Mouse (Mus musculus) ovary, adult 18-20 months (tissue): ENCODE data around the gene Plcd1.

Experiments
- DNase-seq: peaks from one replicate; pipeline ENCODE4 v3.0.0; 2022; ENCODE audit warnings: low spot score, mixed read lengths

Gene Plcd1

DNA sequence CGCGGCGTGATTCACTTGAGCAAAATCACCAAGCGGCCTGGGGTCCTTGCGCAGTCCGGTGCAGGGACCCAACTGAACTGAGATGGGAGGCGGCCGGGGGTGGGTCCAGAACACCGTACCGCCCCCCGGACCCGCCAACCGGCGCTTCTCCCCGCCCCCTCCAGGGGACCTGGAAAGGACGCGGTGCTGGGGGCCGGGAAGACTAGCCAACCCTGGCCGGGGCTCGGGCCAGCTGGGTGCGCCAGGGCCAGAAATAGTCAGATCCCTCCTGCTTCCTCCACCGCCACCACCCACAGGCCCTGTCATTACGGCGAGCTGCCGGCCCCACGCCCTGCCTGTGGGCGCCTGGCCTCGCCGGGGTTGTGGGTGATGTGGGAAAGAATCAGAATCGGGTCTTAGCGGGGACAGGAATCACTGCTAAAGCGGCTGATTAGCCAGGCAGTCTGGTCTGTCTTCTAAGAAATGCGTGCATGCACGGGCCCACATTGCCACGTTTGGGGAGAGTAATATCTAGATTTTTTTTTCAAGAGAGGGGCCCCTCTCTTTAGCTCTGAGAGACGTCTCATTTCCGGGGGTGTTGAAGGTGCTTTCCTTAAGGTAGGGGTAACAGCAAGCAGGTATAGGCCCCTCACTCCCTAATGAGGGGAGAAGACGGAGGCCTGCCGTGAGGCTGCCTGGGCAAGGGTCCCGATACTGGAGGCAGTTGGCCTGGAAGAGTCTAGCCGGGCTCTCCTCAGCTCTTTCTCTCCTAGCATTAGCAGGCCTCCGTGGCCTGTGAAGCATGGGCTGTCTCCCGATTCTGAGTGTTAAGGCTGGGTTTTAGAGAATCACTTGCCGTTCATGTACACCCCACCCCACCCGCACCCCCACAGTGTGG lies at the start of gene Plcd1:
Gene Plcd1, minus strand, starts transcription at position 84 of the 877 bp plus-strand sequence.
- DNase-seq: peak; percentile 84

DNA sequence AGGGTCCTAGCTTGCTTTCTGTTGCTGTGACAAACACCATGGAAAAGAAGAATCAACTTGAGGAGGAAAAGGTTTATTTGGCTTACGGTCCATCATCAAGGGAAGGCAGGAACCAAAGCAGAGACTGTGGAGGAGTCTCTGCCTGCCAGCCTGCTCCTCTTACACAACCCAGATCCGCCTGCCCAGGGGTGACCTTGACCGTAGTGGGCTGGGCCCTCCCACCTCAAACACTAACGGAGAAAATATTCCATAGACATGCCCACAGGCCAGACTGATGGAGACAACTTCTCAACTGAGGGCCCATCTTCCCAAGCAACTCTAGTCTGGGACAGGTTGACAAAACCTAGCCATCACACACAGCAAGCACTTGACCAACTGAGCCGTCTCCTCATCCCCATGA lies 48.8 kb upstream of the Plcd1 start:
- no peak for DNase-seq

DNA sequence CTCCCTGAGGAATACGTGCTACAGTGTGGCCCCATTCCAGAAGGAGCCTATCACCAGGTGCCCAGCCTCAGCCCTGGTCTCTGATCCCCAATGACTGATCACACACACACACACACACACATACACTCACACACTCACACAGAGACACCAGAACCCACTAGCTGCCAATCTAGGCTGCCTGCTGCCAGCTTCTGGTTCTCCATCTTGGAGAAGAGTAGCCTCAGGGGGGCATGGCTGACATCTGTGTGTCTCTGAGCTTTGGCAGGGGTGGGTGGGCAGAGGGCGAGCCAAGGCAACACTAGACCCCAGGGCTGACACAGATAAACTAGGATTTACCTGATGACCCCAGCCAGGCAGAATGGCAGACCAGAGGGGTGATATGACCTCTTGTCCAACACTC lies 45.5 kb upstream of the Plcd1 start:
- DNase-seq: no peak

DNA sequence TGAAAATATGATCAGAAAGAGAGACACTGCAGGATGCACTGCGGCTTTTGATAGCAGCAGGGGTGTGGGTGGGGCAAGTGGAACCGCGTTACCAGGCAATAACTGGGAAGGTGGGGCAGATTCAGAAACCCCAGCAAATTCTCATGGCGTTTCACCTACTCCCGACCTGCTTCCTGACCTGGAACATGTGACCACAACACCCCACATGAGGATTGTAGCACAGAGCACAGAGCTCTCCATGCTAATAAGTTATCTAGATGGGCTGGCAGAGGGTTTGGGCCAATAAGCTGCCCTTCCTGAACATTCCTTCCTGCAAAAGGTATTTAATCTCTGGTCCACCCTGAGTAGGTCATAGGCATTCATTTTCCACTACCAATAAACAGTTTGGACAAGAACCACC lies 37.4 kb upstream of the Plcd1 start:
- no peak for DNase-seq

DNA sequence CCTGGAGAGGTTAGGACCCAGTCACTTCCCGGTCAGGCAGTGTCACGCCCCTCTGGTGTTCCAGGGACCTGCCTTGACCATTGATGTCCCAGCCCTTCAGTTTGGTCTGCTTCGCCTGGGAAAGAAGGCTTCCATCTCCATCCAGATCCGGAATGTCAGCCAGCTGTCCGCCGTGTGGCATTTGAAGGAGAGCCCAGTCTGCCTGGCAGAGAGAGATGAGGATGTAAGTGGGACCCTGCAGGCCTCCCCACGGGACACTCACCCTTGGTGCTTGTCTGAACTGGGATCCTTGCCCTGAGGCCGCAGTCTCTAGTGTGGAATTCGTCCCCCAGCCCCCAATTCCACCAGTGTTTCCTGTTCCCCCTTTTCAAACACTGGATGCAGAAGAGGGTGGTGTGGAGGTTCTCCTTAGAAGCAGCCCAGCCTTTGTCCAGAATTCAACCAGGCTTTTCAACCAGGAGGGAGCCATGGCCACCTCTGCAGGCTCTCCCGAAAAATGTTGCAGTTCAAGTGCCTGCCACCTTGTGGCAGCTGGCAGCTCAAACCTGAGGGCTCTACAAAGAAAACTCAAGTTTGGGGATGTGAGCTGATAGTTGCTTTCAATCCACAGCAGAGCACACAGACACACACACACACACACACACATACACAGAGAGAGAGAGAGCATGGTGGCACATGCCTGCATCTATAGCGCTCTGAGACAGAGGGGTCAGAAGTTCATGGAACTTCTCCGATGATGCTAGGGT lies 35.3 kb upstream of the Plcd1 start:
- no peak for DNase-seq

DNA sequence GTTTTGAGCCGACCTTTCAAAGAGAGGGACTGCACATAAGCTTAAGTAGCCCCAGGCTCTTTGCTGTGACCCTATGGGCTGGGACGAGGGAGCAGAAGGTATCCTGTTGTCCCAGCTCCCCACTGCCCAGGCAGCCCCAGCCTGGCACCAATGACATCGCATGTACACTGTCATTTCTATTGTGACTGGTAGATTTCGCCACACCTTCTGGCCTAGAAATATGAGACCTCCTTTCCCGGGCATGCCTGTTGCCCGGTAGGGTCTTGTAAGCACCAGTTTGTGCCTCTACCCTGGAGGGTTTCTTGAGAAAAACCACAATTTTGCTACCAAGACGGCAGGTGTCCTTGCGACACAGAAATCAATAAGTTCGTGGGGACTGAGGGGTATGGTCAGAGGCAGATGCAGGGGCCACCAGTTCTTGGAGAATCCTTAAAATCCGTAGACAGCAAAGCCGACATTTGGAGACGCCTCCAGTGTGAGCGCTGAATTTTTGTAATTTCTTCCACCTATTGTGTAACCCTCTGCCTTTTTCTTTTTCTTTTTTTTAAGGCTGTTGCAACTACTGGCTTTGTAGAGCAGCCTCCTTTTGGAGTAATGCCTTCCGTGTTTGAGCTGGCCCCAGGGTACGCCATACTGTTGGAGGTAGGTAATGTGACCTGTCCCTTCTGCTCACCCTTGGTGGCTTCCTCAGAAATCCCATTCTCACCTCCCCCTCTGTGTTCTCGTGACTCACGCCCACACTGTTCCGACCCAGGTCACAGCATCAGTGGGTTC lies 29.5 kb upstream of the Plcd1 start:
- DNase-seq: no peak

DNA sequence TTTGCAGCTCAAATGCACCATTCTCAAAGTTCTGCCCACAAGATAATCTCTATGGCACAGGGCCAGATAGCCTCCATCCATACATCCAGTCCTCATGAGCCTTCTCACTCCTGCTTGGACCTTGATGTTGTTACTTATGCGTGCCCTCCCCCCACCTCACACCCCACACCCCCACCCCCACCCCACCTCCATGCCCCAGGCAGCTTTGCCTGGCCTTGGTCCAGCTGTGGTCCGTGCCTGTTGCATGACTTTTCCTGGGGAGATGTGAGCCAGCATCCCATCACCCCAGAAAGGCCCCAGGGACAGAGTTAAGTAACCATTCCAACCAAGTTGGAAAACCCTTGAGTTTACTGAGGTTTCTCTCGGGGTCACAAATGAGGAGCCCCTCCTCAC lies 26.9 kb upstream of the Plcd1 start:
- DNase-seq: no peak

DNA sequence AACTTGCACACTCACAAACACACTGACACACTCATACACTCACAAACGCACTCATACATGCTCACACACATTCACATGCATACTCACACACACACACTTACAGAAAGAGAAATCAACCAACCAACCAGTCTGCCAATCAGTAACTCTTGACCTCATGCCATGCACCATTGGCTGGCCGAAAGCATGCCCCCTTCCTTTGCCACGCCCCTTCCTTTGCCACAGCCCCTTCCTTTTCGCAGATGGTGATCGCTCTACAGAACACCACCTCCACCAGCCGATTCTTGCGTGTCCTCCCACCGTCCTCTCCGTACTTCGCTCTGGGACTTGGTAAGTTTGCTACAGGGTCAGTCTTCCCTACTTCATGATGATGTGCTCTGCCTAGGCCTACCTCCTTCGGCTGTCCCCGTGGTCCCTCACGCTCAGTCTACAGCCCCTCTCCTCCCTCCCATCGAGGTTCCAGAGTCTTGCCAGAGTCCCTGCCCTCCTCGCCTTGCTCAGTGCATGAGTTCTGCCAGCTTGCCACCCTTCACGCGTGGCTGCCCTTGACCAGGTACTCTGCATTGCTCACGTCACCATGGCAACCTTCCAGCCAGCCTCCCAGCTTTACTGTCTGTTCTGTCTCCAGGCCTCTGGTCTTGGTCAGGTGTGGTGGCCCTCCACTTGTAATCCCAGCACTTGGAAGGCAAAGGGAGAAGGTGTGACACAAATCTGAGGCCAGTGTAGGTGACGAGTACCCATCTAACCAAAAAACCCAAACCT lies 26.3 kb upstream of the Plcd1 start:
- no peak for DNase-seq

DNA sequence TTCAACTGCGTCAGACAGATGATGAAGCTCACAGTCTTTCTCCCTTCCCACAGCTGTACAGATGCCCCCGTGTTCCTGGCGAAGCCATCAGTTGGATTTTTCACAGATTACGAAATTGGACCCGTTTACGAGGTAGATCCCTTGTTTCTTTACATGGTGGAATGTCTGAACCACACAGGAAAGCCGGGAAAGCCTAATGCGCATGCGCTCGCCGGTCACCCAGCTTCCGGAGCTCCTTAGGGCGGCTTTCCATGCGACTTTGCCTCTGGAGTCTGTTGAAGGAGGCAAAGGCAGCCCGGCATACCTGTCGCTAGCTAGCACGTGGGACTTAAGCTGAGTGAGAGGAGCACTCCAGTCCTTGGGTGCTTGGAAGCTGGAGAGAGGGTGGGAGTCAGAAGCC lies 21.6 kb upstream of the Plcd1 start:
- no peak for DNase-seq

DNA sequence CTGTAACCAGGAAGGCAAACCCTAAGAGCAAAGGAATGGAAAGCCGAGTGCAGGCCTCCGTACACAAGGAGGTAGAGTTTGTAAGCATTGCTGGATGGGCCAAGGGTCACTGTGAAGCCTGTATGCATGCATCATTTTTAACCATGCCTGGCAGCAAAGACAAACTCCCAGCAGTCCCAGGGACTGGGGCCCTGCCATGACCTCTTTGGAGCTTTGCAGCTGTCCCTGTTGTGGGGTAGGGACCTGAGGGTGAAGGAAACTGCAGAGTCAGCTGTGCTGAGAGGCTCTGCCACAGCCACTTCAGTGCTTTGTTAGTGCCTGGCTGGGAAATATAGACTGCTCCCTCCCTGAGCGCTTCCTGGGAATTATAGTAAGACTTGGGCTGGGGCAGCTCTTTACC lies 17.3 kb upstream of the Plcd1 start:
- DNase-seq: no peak

DNA sequence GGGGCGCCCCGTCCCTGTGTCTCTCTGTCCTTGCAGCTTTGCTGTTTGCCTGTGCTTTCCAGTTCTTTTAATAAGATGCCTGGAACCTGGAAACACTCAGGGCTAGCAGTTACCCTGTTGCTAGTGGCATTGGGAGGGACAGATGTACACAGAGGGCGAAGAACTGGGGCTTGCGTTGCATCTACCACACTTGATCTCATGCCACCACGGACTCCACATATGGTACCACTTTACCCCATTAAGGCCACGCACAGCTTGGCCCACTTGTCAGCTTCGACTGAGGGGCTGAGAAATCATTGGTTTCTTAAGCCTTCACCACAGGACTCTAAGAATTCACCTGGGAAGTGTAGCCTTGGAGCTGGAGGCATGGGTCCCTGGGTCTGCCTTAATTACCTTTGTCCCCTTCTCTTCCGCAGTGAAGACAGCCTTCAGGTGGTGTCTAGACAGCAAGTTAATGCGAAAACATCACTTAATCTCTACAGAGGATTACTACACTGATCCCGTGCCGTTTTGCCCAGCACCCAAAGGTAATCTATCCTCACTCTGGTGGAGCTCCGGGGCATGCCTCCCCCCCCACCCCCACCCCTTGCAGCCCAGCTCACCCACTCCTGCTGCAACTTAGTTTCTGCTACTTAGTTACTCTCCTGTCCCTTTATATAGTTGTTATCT lies 16.5 kb upstream of the Plcd1 start:
- DNase-seq: no peak

DNA sequence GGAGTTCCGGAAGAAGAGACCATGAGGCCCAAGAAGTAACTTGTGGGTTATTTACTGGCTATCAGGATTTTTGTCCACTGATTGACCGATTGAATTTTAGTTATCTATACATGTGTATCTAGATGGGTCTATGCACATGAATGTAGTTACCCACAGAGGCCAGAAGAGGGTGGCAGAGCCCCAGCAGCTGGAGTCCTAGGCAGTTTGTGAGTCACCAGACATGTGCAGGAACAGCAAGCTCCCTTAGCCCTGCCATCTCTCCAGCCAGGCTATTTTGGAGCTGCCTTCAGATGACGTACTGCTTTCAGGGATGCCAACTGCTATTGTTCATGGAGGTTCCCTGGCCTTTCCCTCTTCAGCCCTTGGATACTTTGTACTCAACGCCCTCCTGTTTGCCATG lies 14.3 kb upstream of the Plcd1 start:
- no peak for DNase-seq

DNA sequence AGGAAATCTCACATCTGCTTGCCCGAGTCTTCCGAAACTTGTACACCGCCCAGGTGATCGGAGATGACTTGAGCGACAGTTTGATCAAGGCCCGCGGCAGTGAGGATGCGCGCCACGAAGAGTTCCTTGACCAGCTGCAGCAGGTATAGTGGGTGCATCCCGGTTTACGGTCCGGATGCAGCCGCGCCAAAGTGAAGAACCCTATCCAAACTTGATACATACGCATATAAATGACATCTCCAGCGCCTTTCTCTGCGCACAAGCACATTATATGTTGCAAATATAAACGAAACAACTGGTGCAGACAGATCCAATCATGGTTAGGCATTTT lies 9.4 kb upstream of the Plcd1 start:
- no peak for DNase-seq

DNA sequence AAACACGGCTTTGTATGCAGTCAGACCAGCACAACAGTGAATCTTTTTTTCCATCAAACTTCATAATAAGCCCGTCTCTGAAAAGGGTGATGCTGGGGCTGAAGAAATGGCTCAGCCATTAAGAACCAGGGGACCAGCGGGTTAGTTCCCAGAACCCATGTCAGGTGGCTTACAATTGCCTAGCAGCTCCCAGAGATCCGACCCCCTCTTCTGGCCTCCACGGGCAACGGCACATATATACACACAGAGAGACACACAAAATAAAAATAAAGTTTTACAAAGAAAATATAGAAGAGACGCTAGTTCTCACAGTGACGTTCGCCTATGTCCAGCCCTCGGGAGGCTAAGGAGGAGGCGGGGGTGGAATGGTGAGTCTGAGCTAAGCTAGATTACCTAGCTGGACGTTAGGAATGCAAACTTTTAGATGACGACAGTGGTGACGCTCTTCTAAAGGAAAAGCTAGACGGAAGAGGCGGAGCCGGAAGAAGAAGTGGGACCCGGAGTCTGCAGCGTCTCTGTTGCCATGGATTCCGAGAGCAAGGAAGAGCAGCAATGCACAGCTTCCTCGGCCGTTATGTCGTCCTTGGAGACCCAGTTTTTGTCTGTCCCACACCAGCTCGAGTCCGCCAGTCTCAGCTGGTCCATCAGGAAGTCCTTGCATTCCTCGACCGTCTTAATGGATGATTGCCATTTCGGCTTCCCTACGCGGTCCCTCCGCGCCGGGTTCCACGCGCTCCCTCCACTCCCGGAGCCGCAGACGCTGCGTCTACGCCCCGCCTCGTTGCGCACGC lies 8.9 kb upstream of the Plcd1 start, which contains the start of gene Dlec1:
Gene Dlec1, plus strand, starts transcription at position 487 of the 791 bp plus-strand sequence.
- peak; percentile 75 for DNase-seq

DNA sequence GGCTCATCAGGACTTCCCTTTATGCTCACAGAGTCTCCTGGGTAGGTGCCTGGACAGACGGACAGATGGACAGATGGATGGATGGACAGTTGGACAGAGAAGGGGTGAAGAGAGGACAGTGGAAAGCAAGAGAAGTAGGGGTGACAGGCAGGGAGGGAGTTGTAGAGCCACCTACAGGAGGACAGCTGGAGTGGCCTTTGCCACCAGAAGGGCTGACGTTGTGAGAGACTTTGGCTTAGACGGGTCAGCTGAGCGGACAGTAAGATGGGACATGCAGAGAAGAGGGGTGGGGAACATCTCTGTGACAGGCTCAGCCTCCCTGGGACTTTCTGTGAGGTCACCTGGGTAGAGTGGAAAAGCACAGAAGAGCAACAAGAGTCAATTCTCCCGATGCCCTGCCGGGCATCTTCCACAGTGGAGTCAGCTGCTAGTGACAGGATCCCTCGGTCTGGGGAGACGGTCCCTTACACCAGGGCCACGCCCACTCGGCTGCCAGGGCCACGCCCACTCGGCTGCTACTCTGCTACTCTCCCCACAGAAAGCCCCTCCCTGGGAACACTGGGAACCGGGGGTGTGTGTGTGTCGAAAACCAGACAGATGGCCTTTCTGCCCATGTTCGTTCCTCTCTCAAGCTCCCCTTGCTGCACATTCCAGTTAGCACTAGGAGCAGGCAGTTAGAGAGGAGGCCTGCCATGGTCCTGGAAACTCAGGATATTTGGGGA lies 7.0 kb upstream of the Plcd1 start:
- no peak for DNase-seq

DNA sequence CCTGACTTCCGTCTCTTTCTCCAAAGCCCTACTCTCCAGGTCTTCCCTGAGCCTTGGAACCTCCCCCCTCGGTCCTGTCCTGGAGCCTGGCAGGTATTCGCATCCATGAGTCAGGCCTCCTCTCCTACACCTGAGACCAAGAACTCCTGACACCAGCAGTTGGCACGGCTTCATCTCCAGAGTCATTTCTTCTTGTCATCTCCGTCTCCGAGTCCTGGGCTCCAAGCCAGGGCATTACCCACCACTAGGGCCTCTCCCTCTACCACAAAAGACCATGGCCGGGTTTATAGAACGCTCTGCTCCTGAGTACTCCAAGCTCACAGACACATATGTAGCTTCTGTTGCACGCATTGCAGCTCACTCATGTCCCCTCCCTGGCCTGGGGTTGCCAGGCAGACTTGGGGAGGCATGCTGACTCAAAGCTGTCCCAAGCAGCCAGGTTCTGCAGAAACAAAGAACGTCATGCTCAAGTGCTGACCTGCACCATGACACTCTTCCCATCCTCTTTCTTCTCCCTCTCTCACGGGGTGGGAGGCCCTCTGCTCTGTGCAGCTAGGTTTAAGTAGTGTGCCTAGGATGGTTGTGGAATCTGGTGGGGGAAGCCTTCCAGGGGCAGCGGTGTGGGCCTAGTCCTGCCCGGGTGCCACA lies 1.3 kb upstream of the Plcd1 start:
- DNase-seq: peak; percentile 1

DNA sequence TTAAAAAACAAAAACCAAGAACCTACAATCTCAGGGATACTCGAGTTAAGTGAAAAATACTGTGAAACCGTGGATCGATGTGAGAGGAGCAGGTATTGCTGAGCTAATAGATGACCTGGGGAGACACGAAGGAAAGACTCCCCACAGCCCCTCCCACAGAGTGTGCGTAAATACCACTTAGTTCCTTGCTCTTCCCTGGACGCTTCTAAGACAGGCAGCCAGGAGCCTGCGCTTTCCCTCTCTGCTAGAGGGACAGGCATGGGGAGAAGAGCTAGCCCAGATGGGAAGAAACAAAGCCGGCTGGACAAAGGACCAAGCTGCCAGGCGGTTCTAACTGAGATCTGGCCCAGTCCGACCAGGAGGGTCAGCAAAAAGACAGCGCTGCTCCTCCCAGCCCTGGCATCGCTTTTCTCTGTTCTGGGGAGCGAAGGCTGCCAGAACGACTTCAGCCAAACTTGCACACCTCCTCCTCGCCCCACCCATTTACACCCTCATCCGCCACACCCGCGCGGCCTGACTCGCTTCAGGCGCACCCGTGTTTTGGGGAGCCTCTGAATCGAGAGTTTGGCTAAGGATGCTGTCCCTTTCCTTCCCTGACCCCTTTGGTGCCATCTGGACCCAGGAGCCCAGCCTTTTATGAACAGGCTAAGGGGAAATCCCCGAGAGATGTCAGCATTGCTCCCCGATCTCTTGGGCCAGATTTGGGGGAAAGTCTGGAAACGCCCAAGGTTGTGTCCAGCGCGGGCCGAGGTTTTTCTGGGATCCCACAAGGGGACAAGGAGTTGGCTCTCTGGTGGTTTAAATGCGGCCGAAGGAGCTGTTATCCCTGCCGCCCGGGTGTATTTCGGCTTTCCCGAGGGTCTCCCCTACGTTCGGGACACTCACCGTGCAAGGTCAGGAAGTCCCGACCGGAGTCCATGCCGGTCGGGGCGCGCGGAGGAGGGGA lies 556 bp downstream of the Plcd1 start:
- DNase-seq: peak; percentile 30
